9 mouse cellular contexts compared by ENCODE assay signal in genomic region chr14:57161201-57161600, GRCm38 (mm10). TPM values are rescaled to one million over a fixed set of nuclear protein-coding genes. Genes with fewer than 3 reads are reported as not detected.
DNase-seq lines count a peak whose midpoint lies in the region; ATAC-seq and TF ChIP-seq lines count a peak whose summit lies in the region.
"Had no signal": no experiment of that assay in that cellular context is flagged by ENCODE, and none has a peak within 500 bp of the region (broad histone marks: within the 10 kb centered on the region; RNA-seq: fewer than 3 reads in every experiment).

No protein-coding gene starts in this region.

- TF ChIP-seq CTCF in forebrain, postnatal 0 days (IDR thresholded peaks at IDR 0.05; ENCODE audit: low read depth) = no peak

- H3K27ac ChIP-seq in forebrain, postnatal 0 days (ENCODE audit: low read depth, low read length) = no peak overlapping the region
- no peak overlapping the region for H3K27ac ChIP-seq in forebrain, embryonic 11.5 days (ENCODE audit: low read depth, low read length)
- H3K27ac ChIP-seq in intestine, embryonic 15.5 days = 0 out of 2 replicates have a peak overlapping the region, but pooled peaks have one; percentile 13
- H3K27ac ChIP-seq in forebrain, embryonic 13.5 days = no peak overlapping the region
- H3K27ac ChIP-seq: neural tube, embryonic 12.5 days had no signal

- no peak overlapping the region for H3K4me2 ChIP-seq in forebrain, postnatal 0 days (ENCODE audit: low read depth)
- H3K4me2 ChIP-seq in forebrain, embryonic 11.5 days (ENCODE audit: low read depth, low read length, severe bottlenecking) = no peak overlapping the region
- H3K4me2 ChIP-seq in intestine, embryonic 15.5 days (replicated peaks) = no peak overlapping the region
- no peak overlapping the region for H3K4me2 ChIP-seq in forebrain, embryonic 13.5 days
- H3K4me2 ChIP-seq: neural tube, embryonic 12.5 days had no signal

- 71% methylated on average over 4 of the region's 4 CpGs for WGBS in forebrain, postnatal 0 days
- WGBS in forebrain, embryonic 11.5 days = 91% methylated on average over 4 of the region's 4 CpGs
- WGBS in intestine, embryonic 15.5 days = 48% methylated on average over 4 of the region's 4 CpGs
- 76% methylated on average over 4 of the region's 4 CpGs for WGBS in forebrain, embryonic 13.5 days

- H3K9me3 ChIP-seq in forebrain, postnatal 0 days (ENCODE audit: low read length) = no peaks in the 10 kb centered on the region
- H3K9me3 ChIP-seq in forebrain, embryonic 11.5 days (ENCODE audit: control insufficient read depth, low read length) = no peaks in the 10 kb centered on the region; the same call in 1 of the 2 replicates
- no peaks in the 10 kb centered on the region for H3K9me3 ChIP-seq in intestine, embryonic 15.5 days
- H3K9me3 ChIP-seq in forebrain, embryonic 13.5 days (replicated peaks) = no peaks in the 10 kb centered on the region

- no peaks in the 10 kb centered on the region for H3K4me1 ChIP-seq in forebrain, postnatal 0 days (ENCODE audit: insufficient read depth)
- no peaks in the 10 kb centered on the region for H3K4me1 ChIP-seq in forebrain, embryonic 11.5 days (replicated peaks; ENCODE audit: control insufficient read depth, insufficient read depth, low read length)
- peaks cover 7% of the 10 kb centered on the region; the same call in 1 of the 2 replicates for H3K4me1 ChIP-seq in intestine, embryonic 15.5 days (replicated peaks)
- H3K4me1 ChIP-seq in forebrain, embryonic 13.5 days = no peaks in the 10 kb centered on the region

- no peak overlapping the region for H3K4me3 ChIP-seq in forebrain, postnatal 0 days (ENCODE audit: low read depth, low read length)
- H3K4me3 ChIP-seq in forebrain, embryonic 11.5 days (ENCODE audit: low read depth, low read length) = no peak overlapping the region
- H3K4me3 ChIP-seq in intestine, embryonic 15.5 days (replicated peaks) = no peak overlapping the region
- H3K4me3 ChIP-seq in forebrain, embryonic 13.5 days = no peak overlapping the region
- H3K4me3 ChIP-seq: neural tube, embryonic 12.5 days had no signal

- peak; percentile 45 for ATAC-seq in forebrain, postnatal 0 days
- ATAC-seq in forebrain, embryonic 11.5 days (replicated peaks; ENCODE audit: low FRiP score) = no peak
- peak; percentile 62 for ATAC-seq in intestine, embryonic 15.5 days
- ATAC-seq in activated CD4-positive, CD25-positive, alpha-beta regulatory T cell, adult 4 months = no peak
- no peak for ATAC-seq in forebrain, embryonic 13.5 days

- no peaks in the 10 kb centered on the region for H3K36me3 ChIP-seq in forebrain, postnatal 0 days (ENCODE audit: insufficient read depth)
- H3K36me3 ChIP-seq in forebrain, embryonic 11.5 days (ENCODE audit: control insufficient read depth, insufficient read depth, low read length) = no peaks in the 10 kb centered on the region
- H3K36me3 ChIP-seq in intestine, embryonic 15.5 days = no peaks in the 10 kb centered on the region
- no peaks in the 10 kb centered on the region for H3K36me3 ChIP-seq in forebrain, embryonic 13.5 days (ENCODE audit: poor library complexity, severe bottlenecking)
- H3K36me3 ChIP-seq: neural tube, embryonic 12.5 days had no signal

- DNase-seq in forebrain, postnatal 0 days = peak; percentile 14
- no peak for DNase-seq in forebrain, embryonic 11.5 days (ENCODE audit: low spot score)
- peak; percentile 29 for DNase-seq in urinary bladder, adult 2 months (ENCODE audit: low spot score)
- no peak for DNase-seq in urinary bladder, postnatal 25 days (ENCODE audit: low spot score)
- peak; percentile 39 for DNase-seq in right cerebral cortex, postnatal 14 days

- no peak overlapping the region for H3K9ac ChIP-seq in forebrain, postnatal 0 days
- H3K9ac ChIP-seq in forebrain, embryonic 11.5 days (ENCODE audit: low read length) = no peak overlapping the region
- H3K9ac ChIP-seq in intestine, embryonic 15.5 days = no peak overlapping the region
- H3K9ac ChIP-seq in forebrain, embryonic 13.5 days = no peak overlapping the region
- H3K9ac ChIP-seq: neural tube, embryonic 12.5 days had no signal

- H3K27me3 ChIP-seq in forebrain, postnatal 0 days (ENCODE audit: insufficient read depth, low read length) = no peaks in the 10 kb centered on the region
- H3K27me3 ChIP-seq in forebrain, embryonic 11.5 days (ENCODE audit: control insufficient read depth, insufficient read depth, low read length) = no peaks in the 10 kb centered on the region
- no peaks in the 10 kb centered on the region for H3K27me3 ChIP-seq in intestine, embryonic 15.5 days (replicated peaks)
- H3K27me3 ChIP-seq in forebrain, embryonic 13.5 days = no peaks in the 10 kb centered on the region

RNA-seq across cellular contexts. Expression of gene Gjb6, which starts 27.8 kb away (rescaled TPM):
- total RNA-seq in forebrain, postnatal 0 days (2014; rRNA removed) = 13.8 and 18.3 TPM in 2 replicates
- polyA plus RNA-seq in forebrain, postnatal 0 days (2015; fragmentation: Nextera tagmentation; extraction: Ambion mirVana) = 18.1 and 18.7 TPM in 2 replicates
- 1.1 and 1.8 TPM in 2 replicates for polyA plus RNA-seq in forebrain, embryonic 11.5 days (2014; fragmentation: Nextera tagmentation; extraction: Ambion mirVana)
- polyA plus RNA-seq in urinary bladder, adult 2 months (2012; rRNA removed) = 55.0 and 56.2 TPM in 2 replicates
- 0.20 and 0.70 TPM in 2 replicates for polyA plus RNA-seq in intestine, embryonic 15.5 days (2015; fragmentation: Nextera tagmentation; extraction: Ambion mirVana)
- polyA plus RNA-seq in activated CD4-positive, CD25-positive, alpha-beta regulatory T cell, adult 4 months (2017; shearing (Covaris generic)) = not detected
- 3.5 and 4.7 TPM in 2 replicates for polyA plus RNA-seq in forebrain, embryonic 13.5 days (2015; fragmentation: Nextera tagmentation; extraction: Ambion mirVana)

RNA-seq across cellular contexts. Expression of gene Gm4491, which starts 45.5 kb away (rescaled TPM):
- total RNA-seq in forebrain, postnatal 0 days (2014; rRNA removed) = 0.24 TPM in 1 of 2 replicates, not detected in the other
- not detected in 2 replicates for polyA plus RNA-seq in forebrain, postnatal 0 days (2015; fragmentation: Nextera tagmentation; extraction: Ambion mirVana)
- polyA plus RNA-seq in forebrain, embryonic 11.5 days (2014; fragmentation: Nextera tagmentation; extraction: Ambion mirVana) = not detected in 2 replicates
- 0.12 TPM in 1 of 2 replicates, not detected in the other for polyA plus RNA-seq in urinary bladder, adult 2 months (2012; rRNA removed)
- polyA plus RNA-seq in intestine, embryonic 15.5 days (2015; fragmentation: Nextera tagmentation; extraction: Ambion mirVana) = 0.09 TPM in 1 of 2 replicates, not detected in the other
- polyA plus RNA-seq in activated CD4-positive, CD25-positive, alpha-beta regulatory T cell, adult 4 months (2017; shearing (Covaris generic)) = not detected
- not detected in 2 replicates for polyA plus RNA-seq in forebrain, embryonic 13.5 days (2015; fragmentation: Nextera tagmentation; extraction: Ambion mirVana)
- polyA plus RNA-seq: neural tube, embryonic 12.5 days had no signal

RNA-seq across cellular contexts. Expression of gene Gjb2, which starts 56.7 kb away (rescaled TPM):
- 9.6 and 11.3 TPM in 2 replicates for total RNA-seq in forebrain, postnatal 0 days (2014; rRNA removed)
- polyA plus RNA-seq in forebrain, postnatal 0 days (2015; fragmentation: Nextera tagmentation; extraction: Ambion mirVana) = 12.8 and 14.4 TPM in 2 replicates
- 6.2 and 8.4 TPM in 2 replicates for polyA plus RNA-seq in forebrain, embryonic 11.5 days (2014; fragmentation: Nextera tagmentation; extraction: Ambion mirVana)
- 6.4 and 6.5 TPM in 2 replicates for polyA plus RNA-seq in urinary bladder, adult 2 months (2012; rRNA removed)
- polyA plus RNA-seq in intestine, embryonic 15.5 days (2015; fragmentation: Nextera tagmentation; extraction: Ambion mirVana) = 5.6 and 6.5 TPM in 2 replicates
- polyA plus RNA-seq in activated CD4-positive, CD25-positive, alpha-beta regulatory T cell, adult 4 months (2017; shearing (Covaris generic)) = 1 to 10 TPM; 2.4 to 5.9 TPM
- 2.8 and 3.9 TPM in 2 replicates for polyA plus RNA-seq in forebrain, embryonic 13.5 days (2015; fragmentation: Nextera tagmentation; extraction: Ambion mirVana)

Comparison
In these comparisons a context has a peak if more than half of its experiments do, and no peak if none do; other contexts are left out.
1. ATAC-seq: peak in forebrain, postnatal 0 days (single experiment) and intestine, embryonic 15.5 days (single experiment); none in forebrain, embryonic 11.5 days (single experiment), activated CD4-positive, CD25-positive, alpha-beta regulatory T cell, adult 4 months (single experiment) and forebrain, embryonic 13.5 days (single experiment).
2. DNase-seq: peak in forebrain, postnatal 0 days (single experiment), urinary bladder, adult 2 months (single experiment) and right cerebral cortex, postnatal 14 days (single experiment); none in forebrain, embryonic 11.5 days (single experiment) and urinary bladder, postnatal 25 days (single experiment).